Mouse (Mus musculus): Measurements from ENCODE around the gene Syce2. TPM values are rescaled to one million over a fixed set of nuclear protein-coding genes. Genes with fewer than 3 reads are reported as not detected.

Gene Syce2
- total and polyA plus RNA-seq, 3 experiments: 261 to 370 (median 319) TPM

GRCm38 (mm10) chr8:84927513-84927912 is 55.6 kb downstream of the Syce2 start:
- no peaks in the 10 kb centered on the region for H3K9me3 ChIP-seq (replicated peaks)
- ATAC-seq (ENCODE audit: extremely low read depth, insufficient number of reproducible peaks, low FRiP score, poor library complexity, severe bottlenecking) (no peak), DNase-seq (ENCODE audit: low spot score) (no peak)
- peaks cover 12% of the 10 kb centered on the region for H3K36me3 ChIP-seq (replicated peaks)
- no peak overlapping the region for H3K4me3 ChIP-seq (ENCODE audit: low read depth, low read length)
- H3K4me1 ChIP-seq (ENCODE audit: insufficient read depth, low read depth, low read length): peaks cover 39% of the 10 kb centered on the region
- TF ChIP-seq GATA2 (IDR thresholded peaks at IDR 0.05; ENCODE audit: borderline replicate concordance, low read depth, low read length) (no peak), GATA1 (IDR thresholded peaks at IDR 0.05; ENCODE audit: borderline replicate concordance, low read length) (no peak), TAL1 (conservative IDR thresholded peaks at IDR 0.05; ENCODE audit: low read depth, low read length) (no peak), POLR2AphosphoS5 (IDR thresholded peaks at IDR 0.05; ENCODE audit: insufficient replicate concordance, low read depth, low read length) (no peak), CTCF (IDR thresholded peaks at IDR 0.05; ENCODE audit: low read depth, low read length) (no peak)
- H3K27me3 ChIP-seq (ENCODE audit: insufficient read depth, low read length): peaks cover 35% of the 10 kb centered on the region

DNA sequence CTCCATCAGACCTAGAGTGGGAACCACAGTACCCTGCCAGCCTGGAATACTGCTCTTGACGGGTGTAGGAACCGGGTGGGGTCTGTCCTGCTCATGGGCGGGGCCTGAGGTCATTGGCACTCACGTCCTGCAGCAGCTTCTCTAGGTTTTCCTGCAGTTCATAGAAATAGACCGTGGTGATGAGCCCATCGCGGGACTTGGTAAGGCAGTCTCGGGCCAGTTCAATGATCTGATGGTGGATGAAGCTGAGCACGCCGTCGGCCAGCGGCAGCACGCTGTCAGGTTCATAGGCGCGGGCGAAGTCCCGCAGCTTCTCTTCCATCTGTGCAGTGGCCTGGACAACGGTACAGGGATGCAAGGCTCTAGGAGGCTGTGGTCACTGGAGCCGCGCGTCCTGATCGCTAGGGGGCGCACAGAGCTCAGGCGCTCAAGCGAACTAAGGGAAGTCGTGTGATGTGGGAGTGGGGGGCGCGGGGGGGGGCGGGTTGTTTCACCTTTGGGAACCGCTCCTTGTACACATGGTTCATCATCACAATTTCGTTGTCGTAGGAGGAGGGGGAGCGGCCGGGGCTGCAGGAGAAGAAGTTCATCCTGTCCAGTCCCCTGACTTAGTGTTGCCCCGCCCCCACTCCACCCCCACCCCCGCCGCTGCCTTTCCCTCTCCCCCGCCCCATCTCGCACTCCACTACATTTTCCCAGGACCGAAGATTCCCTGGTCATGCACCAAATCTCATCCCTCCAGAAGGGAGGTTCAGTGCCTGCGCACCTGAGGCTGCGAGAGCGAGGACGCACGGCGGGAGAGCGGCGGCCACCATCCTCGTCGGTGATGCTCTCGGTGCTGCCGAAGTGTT is 56.8 kb downstream of the Syce2 start:
- ATAC-seq (ENCODE audit: extremely low read depth, insufficient number of reproducible peaks, low FRiP score, poor library complexity, severe bottlenecking) (no peak), DNase-seq (ENCODE audit: low spot score) (peak; percentile 55)
- peaks cover 38% of the 10 kb centered on the region for H3K27me3 ChIP-seq (ENCODE audit: insufficient read depth, low read length)
- H3K9me3 ChIP-seq (replicated peaks): no peaks in the 10 kb centered on the region
- no peak overlapping the region; the same call in 1 of the 2 replicates for H3K4me3 ChIP-seq (ENCODE audit: low read depth, low read length)
- H3K36me3 ChIP-seq (replicated peaks): peaks cover 6% of the 10 kb centered on the region
- TF ChIP-seq GATA2 (IDR thresholded peaks at IDR 0.05; ENCODE audit: borderline replicate concordance, low read depth, low read length) (no peak), POLR2AphosphoS5 (IDR thresholded peaks at IDR 0.05; ENCODE audit: insufficient replicate concordance, low read depth, low read length) (no peak), GATA1 (IDR thresholded peaks at IDR 0.05; ENCODE audit: borderline replicate concordance, low read length) (no peak), CTCF (IDR thresholded peaks at IDR 0.05; ENCODE audit: low read depth, low read length) (peak; percentile 54)
- H3K4me1 ChIP-seq (ENCODE audit: insufficient read depth, low read depth, low read length): peaks cover 36% of the 10 kb centered on the region

DNA sequence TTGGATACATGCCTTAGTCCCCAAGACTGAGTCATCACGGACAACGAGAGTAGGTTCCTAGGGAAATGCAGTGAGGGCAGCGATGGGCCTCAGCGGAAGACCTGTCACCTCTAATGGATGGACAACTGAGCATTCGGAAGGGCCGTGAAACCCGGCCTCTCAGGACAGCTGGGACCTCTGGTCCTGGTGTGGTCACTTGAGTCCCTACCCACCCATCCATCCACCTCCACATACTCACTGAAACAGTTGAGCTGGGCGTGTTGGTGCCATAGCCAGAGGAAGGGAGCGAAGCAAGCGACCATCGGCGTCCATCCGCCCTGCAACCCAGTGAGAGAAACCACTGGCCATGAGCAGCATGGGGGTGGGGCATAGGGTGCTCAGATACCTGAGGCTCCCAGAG is 58.7 kb downstream of the Syce2 start:
- DNase-seq (ENCODE audit: low spot score) (no peak), ATAC-seq (ENCODE audit: extremely low read depth, insufficient number of reproducible peaks, low FRiP score, poor library complexity, severe bottlenecking) (no peak)
- Histone ChIP-seq H3K4me1 (ENCODE audit: insufficient read depth, low read depth, low read length) (peaks cover 35% of the 10 kb centered on the region), H3K27me3 (ENCODE audit: insufficient read depth, low read length) (peaks cover 56% of the 10 kb centered on the region), H3K36me3 (replicated peaks) (no peaks in the 10 kb centered on the region), H3K9me3 (replicated peaks) (no peaks in the 10 kb centered on the region), H3K4me3 (ENCODE audit: low read depth, low read length) (no peak overlapping the region)
- no peak for TF ChIP-seq TAL1 (conservative IDR thresholded peaks at IDR 0.05; ENCODE audit: low read depth, low read length)
- no peak for TF ChIP-seq POLR2AphosphoS5 (IDR thresholded peaks at IDR 0.05; ENCODE audit: insufficient replicate concordance, low read depth, low read length)
- TF ChIP-seq CTCF (IDR thresholded peaks at IDR 0.05; ENCODE audit: low read depth, low read length): no peak
- TF ChIP-seq GATA1 (IDR thresholded peaks at IDR 0.05; ENCODE audit: borderline replicate concordance, low read length): no peak
- TF ChIP-seq GATA2 (IDR thresholded peaks at IDR 0.05; ENCODE audit: borderline replicate concordance, low read depth, low read length): no peak

- Histone ChIP-seq H3K9me3 (replicated peaks) (no peaks in the 10 kb centered on the region), H3K27me3 (ENCODE audit: insufficient read depth, low read length) (peaks cover 69% of the 10 kb centered on the region), H3K4me3 (ENCODE audit: low read depth, low read length) (no peak overlapping the region), H3K36me3 (replicated peaks) (no peaks in the 10 kb centered on the region), H3K4me1 (ENCODE audit: insufficient read depth, low read depth, low read length) (peaks cover 35% of the 10 kb centered on the region)
- no peak for TF ChIP-seq GATA2 (IDR thresholded peaks at IDR 0.05; ENCODE audit: borderline replicate concordance, low read depth, low read length)
- TF ChIP-seq CTCF (IDR thresholded peaks at IDR 0.05; ENCODE audit: low read depth, low read length): no peak
- no peak for TF ChIP-seq GATA1 (IDR thresholded peaks at IDR 0.05; ENCODE audit: borderline replicate concordance, low read length)
- no peak for TF ChIP-seq POLR2AphosphoS5 (IDR thresholded peaks at IDR 0.05; ENCODE audit: insufficient replicate concordance, low read depth, low read length)
- TF ChIP-seq TAL1 (conservative IDR thresholded peaks at IDR 0.05; ENCODE audit: low read depth, low read length): no peak
- ATAC-seq (ENCODE audit: extremely low read depth, insufficient number of reproducible peaks, low FRiP score, poor library complexity, severe bottlenecking): no peak
- no peak for DNase-seq (ENCODE audit: low spot score)
Observed at GRCm38 (mm10) chr8:84933767-84934559, 62.1 kb downstream of the Syce2 start.

DNA sequence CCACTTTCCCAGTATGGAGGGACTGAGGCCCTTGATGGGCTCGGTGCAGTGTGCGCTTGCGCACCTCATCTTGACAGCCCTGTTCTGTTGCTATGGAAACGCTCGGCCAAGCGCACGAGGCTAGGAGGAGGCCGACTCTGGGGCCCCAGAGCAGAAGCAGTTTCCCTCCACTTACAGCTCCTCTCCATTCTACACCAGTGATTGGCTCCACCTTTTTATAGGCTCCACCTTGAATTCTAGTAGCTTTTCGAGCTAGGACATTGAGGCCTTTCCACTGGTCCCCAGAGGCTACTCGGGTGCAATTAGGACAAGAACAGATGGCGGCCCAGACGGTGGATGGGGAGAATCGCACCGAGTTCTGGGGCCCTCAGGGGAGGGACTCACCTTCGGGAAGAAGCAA is 62.9 kb downstream of the Syce2 start:
- Histone ChIP-seq H3K9me3 (replicated peaks) (no peaks in the 10 kb centered on the region), H3K27me3 (ENCODE audit: insufficient read depth, low read length) (peaks cover 63% of the 10 kb centered on the region), H3K36me3 (replicated peaks) (no peaks in the 10 kb centered on the region), H3K4me1 (ENCODE audit: insufficient read depth, low read depth, low read length) (peaks cover 29% of the 10 kb centered on the region), H3K4me3 (ENCODE audit: low read depth, low read length) (no peak overlapping the region)
- ATAC-seq (ENCODE audit: extremely low read depth, insufficient number of reproducible peaks, low FRiP score, poor library complexity, severe bottlenecking): no peak
- DNase-seq (ENCODE audit: low spot score): no peak
- TF ChIP-seq POLR2AphosphoS5 (IDR thresholded peaks at IDR 0.05; ENCODE audit: insufficient replicate concordance, low read depth, low read length) (no peak), TAL1 (conservative IDR thresholded peaks at IDR 0.05; ENCODE audit: low read depth, low read length) (no peak), GATA1 (IDR thresholded peaks at IDR 0.05; ENCODE audit: borderline replicate concordance, low read length) (no peak), CTCF (IDR thresholded peaks at IDR 0.05; ENCODE audit: low read depth, low read length) (no peak), GATA2 (IDR thresholded peaks at IDR 0.05; ENCODE audit: borderline replicate concordance, low read depth, low read length) (no peak)

GRCm38 (mm10) chr8:84935489-84935888 is 63.6 kb downstream of the Syce2 start:
- H3K9me3 ChIP-seq (replicated peaks): no peaks in the 10 kb centered on the region
- ATAC-seq (ENCODE audit: extremely low read depth, insufficient number of reproducible peaks, low FRiP score, poor library complexity, severe bottlenecking) (no peak), DNase-seq (ENCODE audit: low spot score) (no peak)
- TF ChIP-seq TAL1 (conservative IDR thresholded peaks at IDR 0.05; ENCODE audit: low read depth, low read length) (no peak), GATA2 (IDR thresholded peaks at IDR 0.05; ENCODE audit: borderline replicate concordance, low read depth, low read length) (no peak), GATA1 (IDR thresholded peaks at IDR 0.05; ENCODE audit: borderline replicate concordance, low read length) (no peak), POLR2AphosphoS5 (IDR thresholded peaks at IDR 0.05; ENCODE audit: insufficient replicate concordance, low read depth, low read length) (no peak), CTCF (IDR thresholded peaks at IDR 0.05; ENCODE audit: low read depth, low read length) (no peak)
- H3K36me3 ChIP-seq (replicated peaks): no peaks in the 10 kb centered on the region
- H3K4me1 ChIP-seq (ENCODE audit: insufficient read depth, low read depth, low read length): peaks cover 24% of the 10 kb centered on the region
- peaks cover 62% of the 10 kb centered on the region for H3K27me3 ChIP-seq (ENCODE audit: insufficient read depth, low read length)
- H3K4me3 ChIP-seq (ENCODE audit: low read depth, low read length): no peak overlapping the region
